Mouse (Mus musculus) urinary bladder, postnatal 25 days (tissue): ENCODE results near the gene Anln.
"Not testable (repeated sequence)": the region's sequence is repeated elsewhere in the genome, so short reads cannot be mapped to it uniquely, and the experiment has no call there.

Experiments used
- DNase-seq: peaks from one replicate; pipeline ENCODE4 v3.0.0; 2022; ENCODE audit warnings: low spot score

Anln gene

GRCm38 (mm10) chr9:22319109-22319508, 69.9 kb downstream of the Anln start:
- DNase-seq: no peak

- not testable (repeated sequence) for DNase-seq
Measured at GRCm38 (mm10) chr9:22316047-22316446, 72.9 kb downstream of the Anln start.

GRCm38 (mm10) chr9:22314066-22314465, 74.9 kb downstream of the Anln start:
- DNase-seq: no peak

- no peak for DNase-seq
Measured at GRCm38 (mm10) chr9:22313218-22313617, 75.8 kb downstream of the Anln start.

- no peak for DNase-seq
Measured at GRCm38 (mm10) chr9:22309651-22310050, 79.3 kb downstream of the Anln start.

- DNase-seq: not testable (repeated sequence)
Measured at GRCm38 (mm10) chr9:22307920-22308262, 81.1 kb downstream of the Anln start.

- DNase-seq: peak; percentile 81
Measured at GRCm38 (mm10) chr9:22307156-22307919, 81.7 kb downstream of the Anln start, which contains the start of gene Zfp810. Gene Zfp810, minus strand, starts transcription at chr9:22307648.

- DNase-seq: no peak
Measured at GRCm38 (mm10) chr9:22306726-22307125, 82.3 kb downstream of the Anln start.

- no peak for DNase-seq
Measured at GRCm38 (mm10) chr9:22302199-22302598, 86.8 kb downstream of the Anln start.
